Mouse (Mus musculus): ENCODE results near the gene Rims1. TPM values are rescaled to one million over a fixed set of nuclear protein-coding genes. Genes with fewer than 3 reads are reported as not detected.

The Rims1 gene
- polyA plus RNA-seq, 1 experiment from 2014 or later = not detected

GRCm38 (mm10) chr1:22645257-22645656, 160.5 kb downstream of the Rims1 start:
- no peak overlapping the region for H3K4me3 ChIP-seq (ENCODE audit: inconsistent target)
- H3K27ac ChIP-seq = no peak overlapping the region
- no peaks in the 10 kb centered on the region for H3K79me2 ChIP-seq (ENCODE audit: inconsistent target)
- H3K36me3 ChIP-seq (ENCODE audit: inconsistent target) = no peaks in the 10 kb centered on the region
- WGBS (ENCODE audit: missing documents) = 70% methylated on average over 2 of the region's 2 CpGs

- Histone ChIP-seq H3K36me3 (ENCODE audit: inconsistent target) (no peaks in the 10 kb centered on the region), H3K4me3 (ENCODE audit: inconsistent target) (no peak overlapping the region), H3K27ac (no peak overlapping the region), H3K79me2 (ENCODE audit: inconsistent target) (no peaks in the 10 kb centered on the region)
- WGBS (ENCODE audit: missing documents) = 100% methylated on average over 3 of the region's 5 CpGs
Observed at GRCm38 (mm10) chr1:22640568-22640967, 165.2 kb downstream of the Rims1 start.

- H3K27ac ChIP-seq = no peak overlapping the region
- no peaks in the 10 kb centered on the region for H3K79me2 ChIP-seq (ENCODE audit: inconsistent target)
- 83% methylated on average over 3 of the region's 3 CpGs for WGBS (ENCODE audit: missing documents)
- no peak overlapping the region for H3K4me3 ChIP-seq (ENCODE audit: inconsistent target)
- H3K36me3 ChIP-seq (ENCODE audit: inconsistent target) = no peaks in the 10 kb centered on the region
Observed at GRCm38 (mm10) chr1:22639702-22640101, 166.1 kb downstream of the Rims1 start.

GRCm38 (mm10) chr1:22633871-22634270, 171.9 kb downstream of the Rims1 start:
- WGBS (ENCODE audit: missing documents) = 97% methylated on average over 2 of the region's 2 CpGs

GRCm38 (mm10) chr1:22632551-22632950, 173.2 kb downstream of the Rims1 start:
- no peaks in the 10 kb centered on the region for H3K36me3 ChIP-seq (ENCODE audit: inconsistent target)
- WGBS (ENCODE audit: missing documents) = 87% methylated on average over 7 of the region's 7 CpGs
- H3K4me3 ChIP-seq (ENCODE audit: inconsistent target) = no peak overlapping the region
- H3K79me2 ChIP-seq (ENCODE audit: inconsistent target) = no peaks in the 10 kb centered on the region
- H3K27ac ChIP-seq = no peak overlapping the region

More at GRCm38 (mm10) chr1:22633871-22634270, 171.9 kb downstream of the Rims1 start:
- Histone ChIP-seq H3K36me3 (ENCODE audit: inconsistent target) (no peaks in the 10 kb centered on the region), H3K27ac (no peak overlapping the region), H3K79me2 (ENCODE audit: inconsistent target) (no peaks in the 10 kb centered on the region), H3K4me3 (ENCODE audit: inconsistent target) (no peak overlapping the region)

GRCm38 (mm10) chr1:22631991-22632390, 173.8 kb downstream of the Rims1 start:
- 85% methylated on average over 5 of the region's 6 CpGs for WGBS (ENCODE audit: missing documents)
- Histone ChIP-seq H3K27ac (no peak overlapping the region), H3K36me3 (ENCODE audit: inconsistent target) (no peaks in the 10 kb centered on the region), H3K4me3 (ENCODE audit: inconsistent target) (no peak overlapping the region), H3K79me2 (ENCODE audit: inconsistent target) (no peaks in the 10 kb centered on the region)

- Histone ChIP-seq H3K27ac (no peak overlapping the region), H3K79me2 (ENCODE audit: inconsistent target) (no peaks in the 10 kb centered on the region), H3K36me3 (ENCODE audit: inconsistent target) (no peaks in the 10 kb centered on the region), H3K4me3 (ENCODE audit: inconsistent target) (no peak overlapping the region)
- 80% methylated on average over 8 of the region's 8 CpGs for WGBS (ENCODE audit: missing documents)
Observed at GRCm38 (mm10) chr1:22629011-22629410, 176.8 kb downstream of the Rims1 start.

GRCm38 (mm10) chr1:22627013-22627412, 178.8 kb downstream of the Rims1 start:
- Histone ChIP-seq H3K4me3 (ENCODE audit: inconsistent target) (no peak overlapping the region), H3K79me2 (ENCODE audit: inconsistent target) (no peaks in the 10 kb centered on the region), H3K27ac (no peak overlapping the region), H3K36me3 (ENCODE audit: inconsistent target) (no peaks in the 10 kb centered on the region)
- 51% methylated on average over 5 of the region's 5 CpGs for WGBS (ENCODE audit: missing documents)

- Histone ChIP-seq H3K79me2 (ENCODE audit: inconsistent target) (no peaks in the 10 kb centered on the region), H3K4me3 (ENCODE audit: inconsistent target) (no peak overlapping the region)
- WGBS (ENCODE audit: missing documents) = 50% methylated on average over 3 of the region's 3 CpGs
Observed at GRCm38 (mm10) chr1:22626295-22626694, 179.5 kb downstream of the Rims1 start.

GRCm38 (mm10) chr1:22620827-22621226, 185.0 kb downstream of the Rims1 start:
- 84% methylated on average over 8 of the region's 8 CpGs for WGBS (ENCODE audit: missing documents)
- H3K4me3 ChIP-seq (ENCODE audit: inconsistent target) = no peak overlapping the region
- no peaks in the 10 kb centered on the region for H3K36me3 ChIP-seq (ENCODE audit: inconsistent target)
- H3K79me2 ChIP-seq (ENCODE audit: inconsistent target) = no peaks in the 10 kb centered on the region
- H3K27ac ChIP-seq = no peak overlapping the region

More at GRCm38 (mm10) chr1:22626295-22626694, 179.5 kb downstream of the Rims1 start:
- Histone ChIP-seq H3K27ac (no peak overlapping the region), H3K36me3 (ENCODE audit: inconsistent target) (no peaks in the 10 kb centered on the region)

GRCm38 (mm10) chr1:22615601-22616000, 190.2 kb downstream of the Rims1 start:
- 74% methylated on average over 4 of the region's 4 CpGs for whole genome bisulfite sequencing (ENCODE audit: missing documents)
- Histone ChIP-seq H3K4me3 (ENCODE audit: inconsistent target) (no peak overlapping the region), H3K36me3 (ENCODE audit: inconsistent target) (no peaks in the 10 kb centered on the region), H3K27ac (no peak overlapping the region), H3K79me2 (ENCODE audit: inconsistent target) (no peaks in the 10 kb centered on the region)

- 74% methylated on average over 3 of the region's 3 CpGs for WGBS (ENCODE audit: missing documents)
- Histone ChIP-seq H3K27ac (no peak overlapping the region), H3K4me3 (ENCODE audit: inconsistent target) (no peak overlapping the region), H3K36me3 (ENCODE audit: inconsistent target) (no peaks in the 10 kb centered on the region), H3K79me2 (ENCODE audit: inconsistent target) (no peaks in the 10 kb centered on the region)
Observed at GRCm38 (mm10) chr1:22613609-22614008, 192.2 kb downstream of the Rims1 start.

GRCm38 (mm10) chr1:22604329-22605044, 201.3 kb downstream of the Rims1 start:
- no peak overlapping the region for H3K27ac ChIP-seq
- no peaks in the 10 kb centered on the region for H3K79me2 ChIP-seq (ENCODE audit: inconsistent target)

GRCm38 (mm10) chr1:22596197-22596596, 209.6 kb downstream of the Rims1 start:
- WGBS (ENCODE audit: missing documents) = 84% methylated on average over 12 of the region's 12 CpGs
- Histone ChIP-seq H3K27ac (no peak overlapping the region), H3K79me2 (ENCODE audit: inconsistent target) (no peaks in the 10 kb centered on the region), H3K36me3 (ENCODE audit: inconsistent target) (no peaks in the 10 kb centered on the region), H3K4me3 (ENCODE audit: inconsistent target) (no peak overlapping the region)

More at GRCm38 (mm10) chr1:22604329-22605044, 201.3 kb downstream of the Rims1 start:
- no peak overlapping the region for H3K4me3 ChIP-seq (ENCODE audit: inconsistent target)
- H3K36me3 ChIP-seq (ENCODE audit: inconsistent target) = no peaks in the 10 kb centered on the region
- 77% methylated on average over 15 of the region's 18 CpGs for WGBS (ENCODE audit: missing documents)

- no peaks in the 10 kb centered on the region for H3K79me2 ChIP-seq (ENCODE audit: inconsistent target)
- H3K27ac ChIP-seq = no peak overlapping the region
- H3K4me3 ChIP-seq (ENCODE audit: inconsistent target) = no peak overlapping the region
- H3K36me3 ChIP-seq (ENCODE audit: inconsistent target) = no peaks in the 10 kb centered on the region
Observed at GRCm38 (mm10) chr1:22594841-22595240, 211.0 kb downstream of the Rims1 start.

All from macrophage (primary cell).